Mouse (Mus musculus): Measurements from ENCODE around the gene Osbpl11.

- TF ChIP-seq POLR2A (IDR thresholded peaks at IDR 0.05; ENCODE audit: low read depth, low read length) = no peak
- TF ChIP-seq CTCF (IDR thresholded peaks at IDR 0.05; ENCODE audit: extremely low read depth, insufficient read depth, insufficient read length, insufficient replicate concordance) = no peak
These were observed 82.9 kb downstream of the Osbpl11 start for GRCm38 (mm10) chr16:33267616-33268253.

Measured in spleen, adult 2 months (tissue).